Mouse (Mus musculus): Measurements from ENCODE around the gene Dock3.

DNA sequence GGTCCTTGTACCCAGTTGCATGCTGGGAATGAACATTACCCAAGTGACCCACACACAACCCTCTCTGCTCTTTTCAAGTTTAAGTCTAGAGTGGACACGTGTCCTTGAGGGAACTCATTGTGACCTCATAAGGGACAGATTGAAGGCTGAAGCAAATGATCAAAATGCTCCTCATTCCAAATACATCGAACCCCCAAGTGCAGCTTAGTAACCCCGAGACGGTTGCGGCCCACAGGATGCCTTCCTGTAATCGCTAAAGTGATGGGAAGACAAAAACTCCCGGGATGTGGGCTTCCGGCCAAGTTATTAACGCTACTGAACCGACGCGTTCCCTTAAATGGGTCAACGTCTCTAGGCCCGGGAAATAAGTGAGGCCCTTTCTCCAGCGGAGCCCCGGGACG, 340.4 kb downstream of the Dock3 start:
- TF ChIP-seq POLR2A (IDR thresholded peaks at IDR 0.05; ENCODE audit: borderline replicate concordance, extremely low read depth, insufficient read depth, insufficient read length, poor library complexity, severe bottlenecking) (no peak), CTCF (IDR thresholded peaks at IDR 0.05; ENCODE audit: borderline replicate concordance, extremely low read depth, insufficient read depth, insufficient read length) (no peak)

All from brain, embryonic 14.5 days (tissue).